Mouse (Mus musculus) thymus, adult 2 months (tissue): ENCODE results near the gene Ift172.

Experiments used
- CTCF ChIP-seq: fragments of 200-500 bp; IDR thresholded peaks from 2 replicates; pipeline ENCODE4 v1.5.1; 2012; ENCODE audit warnings: mild to moderate bottlenecking, control low read depth, low read length, moderate library complexity, borderline replicate concordance; ENCODE audit not compliant: control insufficient read depth, poor library complexity, insufficient read depth; ENCODE audit errors: extremely low read depth
- POLR2A ChIP-seq: fragments of 200-500 bp; IDR thresholded peaks from 2 replicates; pipeline ENCODE4 v1.6.1; 2012; ENCODE audit warnings: mild to moderate bottlenecking, low read length, control low read depth, moderate library complexity; ENCODE audit not compliant: control insufficient read depth, poor library complexity, insufficient read depth; ENCODE audit errors: extremely low read depth

DNA sequence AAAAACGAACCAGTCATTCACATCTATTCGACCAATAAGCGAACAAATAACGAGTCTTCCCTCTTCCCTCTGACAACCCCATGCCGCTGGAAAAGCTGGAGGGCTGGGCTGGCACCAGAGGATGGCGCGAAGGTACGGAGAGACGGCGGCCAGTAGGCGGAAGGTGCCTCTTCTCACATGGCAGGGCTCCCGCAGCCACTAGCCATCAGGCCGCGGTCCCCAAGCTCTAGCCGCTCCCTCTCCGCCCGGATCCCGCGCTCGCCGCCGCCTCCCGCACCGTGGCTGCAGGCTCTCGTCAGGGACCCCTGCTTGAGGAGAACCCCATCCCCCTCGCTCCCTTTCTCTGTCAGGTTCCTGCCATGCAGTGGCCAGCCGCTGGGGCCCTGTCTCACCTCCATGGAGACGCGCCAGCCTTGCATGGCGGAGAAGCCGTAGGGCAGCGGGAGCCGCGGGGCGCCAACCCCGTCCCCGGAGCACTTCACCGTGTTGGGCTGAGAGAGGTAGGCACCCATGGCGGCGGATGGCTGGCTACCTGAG, 70.9 kb downstream of the Ift172 start:
- TF ChIP-seq CTCF (peak; percentile 12; the same call in 1 of the 2 replicates), POLR2A (no peak)
